Mouse (Mus musculus): ENCODE data around the gene Gm20388.

Gm20388 gene

GRCm38 (mm10) chr8:124076416-124076815, 4165.8 kb downstream of the Gm20388 start:
- DNase-seq (ENCODE audit: low spot score in 2 of 2) = no peak

- DNase-seq (ENCODE audit: low spot score in 2 of 2) = no peak
Measured at GRCm38 (mm10) chr8:124077377-124077776, 4166.7 kb downstream of the Gm20388 start.

- DNase-seq (ENCODE audit: low spot score in 2 of 2) = no peak
Measured at GRCm38 (mm10) chr8:124077998-124078397, 4167.4 kb downstream of the Gm20388 start.

GRCm38 (mm10) chr8:124078969-124079368, 4168.3 kb downstream of the Gm20388 start:
- peak in 1 of 2 experiments; percentile 69 for DNase-seq (ENCODE audit: low spot score in 2 of 2)

- no peak for DNase-seq (ENCODE audit: low spot score in 2 of 2)
Measured at GRCm38 (mm10) chr8:124080467-124081326, 4170.1 kb downstream of the Gm20388 start.

GRCm38 (mm10) chr8:124082616-124083015, 4172.0 kb downstream of the Gm20388 start:
- DNase-seq (ENCODE audit: low spot score in 2 of 2) = peak; percentile 41 to 61

GRCm38 (mm10) chr8:124083611-124084010, 4173.0 kb downstream of the Gm20388 start:
- DNase-seq (ENCODE audit: low spot score in 2 of 2) = no peak

GRCm38 (mm10) chr8:124085668-124086067, 4175.0 kb downstream of the Gm20388 start:
- no peak for DNase-seq (ENCODE audit: low spot score in 2 of 2)

GRCm38 (mm10) chr8:124088092-124088613, 4177.5 kb downstream of the Gm20388 start:
- no peak for DNase-seq (ENCODE audit: low spot score in 2 of 2)

- DNase-seq (ENCODE audit: low spot score in 2 of 2) = no peak
Measured at GRCm38 (mm10) chr8:124089016-124089415, 4178.4 kb downstream of the Gm20388 start.

- no peak for DNase-seq (ENCODE audit: low spot score in 2 of 2)
Measured at GRCm38 (mm10) chr8:124090473-124090872, 4179.8 kb downstream of the Gm20388 start.

- DNase-seq (ENCODE audit: low spot score in 2 of 2) = no peak
Measured at GRCm38 (mm10) chr8:124098953-124099622, 4188.4 kb downstream of the Gm20388 start.

GRCm38 (mm10) chr8:124099623-124099965, 4189.0 kb downstream of the Gm20388 start:
- DNase-seq (ENCODE audit: low spot score in 2 of 2) = no peak

- no peak for DNase-seq (ENCODE audit: low spot score in 2 of 2)
Measured at GRCm38 (mm10) chr8:124105869-124106268, 4195.2 kb downstream of the Gm20388 start.

- DNase-seq (ENCODE audit: low spot score in 2 of 2) = no peak
Measured at GRCm38 (mm10) chr8:124106328-124107195, 4195.9 kb downstream of the Gm20388 start.

- no peak for DNase-seq (ENCODE audit: low spot score in 2 of 2)
Measured at GRCm38 (mm10) chr8:124113108-124113507, 4202.5 kb downstream of the Gm20388 start.

GRCm38 (mm10) chr8:124125241-124125640, 4214.6 kb downstream of the Gm20388 start:
- no peak for DNase-seq (ENCODE audit: low spot score in 2 of 2)

GRCm38 (mm10) chr8:124137261-124137660, 4226.6 kb downstream of the Gm20388 start:
- DNase-seq (ENCODE audit: low spot score in 2 of 2) = no peak

GRCm38 (mm10) chr8:124140211-124140790, 4229.7 kb downstream of the Gm20388 start:
- no peak for DNase-seq (ENCODE audit: low spot score in 2 of 2)

GRCm38 (mm10) chr8:124140868-124141431, 4230.3 kb downstream of the Gm20388 start:
- no peak for DNase-seq (ENCODE audit: low spot score in 2 of 2)

Measured in right cerebral cortex, postnatal 36 days (tissue).